Mouse (Mus musculus) c-Kit-positive CD71-negative TER-119-negative erythroid progenitor cells, embryonic 14.5 days (primary cell): Measurements from ENCODE around the gene Rabac1.

ENCODE experiments used
- DNase-seq: peaks from one replicate; pipeline ENCODE4 v3.0.0-alpha.2; 2013; ENCODE audit warnings: low read depth

The Rabac1 gene

DNA sequence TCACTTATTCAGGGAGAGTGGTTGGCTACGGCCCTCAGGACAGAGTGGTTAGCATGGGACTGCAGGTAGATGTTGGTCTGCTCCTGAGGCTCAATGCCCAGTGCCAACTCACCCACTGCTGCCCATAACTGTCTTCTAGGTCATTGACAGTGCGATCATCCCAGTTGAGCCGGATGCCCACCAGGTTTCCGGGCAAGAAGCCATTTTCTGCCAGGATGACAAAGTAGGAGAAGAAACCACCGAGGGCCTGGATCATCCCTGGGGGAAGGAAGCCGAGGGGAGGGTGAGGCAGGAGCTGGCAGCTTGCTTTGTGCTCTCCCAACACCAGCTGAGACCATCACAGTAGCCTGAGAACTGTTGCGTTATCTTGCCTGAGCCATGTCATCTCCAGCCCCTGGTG lies 7.9 kb upstream of the Rabac1 start:
- no peak for DNase-seq

- DNase-seq, result peak; percentile 37
Measured at GRCm38 (mm10) chr7:24978781-24979180, 6.2 kb upstream of the Rabac1 start.

- peak; percentile 56 for DNase-seq
Measured at GRCm38 (mm10) chr7:24974893-24975595, 2.5 kb upstream of the Rabac1 start.

DNA sequence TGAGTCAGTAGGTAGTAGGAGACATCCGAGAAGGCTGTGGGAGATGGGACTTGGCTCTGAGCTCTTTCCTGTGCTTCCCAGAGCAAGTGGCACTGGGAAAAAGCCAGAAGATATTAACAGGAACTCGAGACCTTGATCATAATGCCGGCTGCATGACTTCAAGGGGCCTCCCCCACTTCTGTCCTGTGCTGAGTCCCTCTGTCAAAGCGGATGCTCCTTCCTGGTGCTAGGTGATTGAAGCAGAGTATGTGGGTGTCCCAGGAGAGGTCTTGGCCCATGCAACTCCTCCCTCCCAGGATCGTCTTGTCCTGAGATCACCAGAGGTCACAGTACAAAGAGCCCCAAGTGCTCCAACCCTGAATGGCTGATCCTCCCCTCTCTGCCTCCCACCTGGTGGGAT lies 1.3 kb upstream of the Rabac1 start:
- DNase-seq, result no peak

- no peak for DNase-seq
Measured at GRCm38 (mm10) chr7:24973208-24973607, 654 bp upstream of the Rabac1 start.

GRCm38 (mm10) chr7:24971261-24971971 lies 1.1 kb downstream of the Rabac1 start:
- peak; percentile 47 for DNase-seq

DNA sequence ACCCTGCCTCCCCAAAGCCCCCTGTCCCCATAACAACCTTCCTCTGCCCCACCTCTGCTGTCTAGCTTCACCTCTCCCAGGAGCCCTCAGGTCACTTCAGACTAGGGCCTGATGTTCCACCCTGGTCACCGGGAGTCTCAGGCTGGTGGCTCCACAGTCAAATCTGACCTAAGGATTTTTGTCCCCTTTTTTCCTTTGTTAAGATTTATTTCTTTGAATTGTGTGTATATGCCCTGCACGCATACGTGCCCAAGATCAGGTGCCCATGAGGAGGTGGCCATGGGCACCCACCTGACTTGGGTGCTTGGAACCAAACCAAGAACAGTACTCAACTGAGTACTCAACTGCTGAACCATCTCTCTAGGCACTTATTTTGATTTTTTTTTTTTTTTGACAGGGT lies 2.2 kb downstream of the Rabac1 start:
- DNase-seq, result no peak

GRCm38 (mm10) chr7:24969805-24970204 lies 2.7 kb downstream of the Rabac1 start:
- no peak for DNase-seq

GRCm38 (mm10) chr7:24968463-24968862 lies 4.1 kb downstream of the Rabac1 start:
- no peak for DNase-seq

GRCm38 (mm10) chr7:24967966-24968365 lies 4.6 kb downstream of the Rabac1 start:
- no peak for DNase-seq

DNA sequence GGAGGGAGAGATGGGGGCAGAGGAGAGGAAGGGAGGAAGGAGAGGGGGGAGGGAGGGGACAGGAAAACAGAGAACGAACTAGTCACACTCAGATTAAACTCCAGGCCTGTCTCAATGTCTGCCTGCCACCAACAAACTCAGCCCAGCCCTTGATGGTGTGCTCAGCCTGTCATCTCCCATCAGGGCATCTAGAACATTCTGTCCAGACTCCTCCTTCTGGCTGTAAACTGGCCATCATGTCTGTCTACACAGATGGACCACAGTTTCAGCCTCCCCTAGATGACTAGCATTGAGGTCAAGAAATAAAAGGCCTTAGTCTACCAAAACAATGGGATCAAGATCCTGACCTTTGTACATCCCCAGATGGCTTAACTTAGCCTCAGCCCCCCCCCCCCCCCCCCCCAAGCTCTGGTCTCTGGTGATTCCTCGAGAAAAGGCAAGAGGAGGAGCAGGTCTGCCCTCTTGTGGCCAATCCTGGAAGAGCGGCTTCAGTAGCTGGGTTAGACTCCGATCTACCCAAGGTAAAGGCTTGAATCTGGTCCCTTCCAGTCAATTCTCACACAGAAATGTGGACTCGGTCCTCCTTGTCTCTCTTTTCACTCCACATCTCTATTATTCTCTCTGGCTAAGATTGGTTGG lies 7.5 kb downstream of the Rabac1 start:
- DNase-seq, result peak; percentile 66

- no peak for DNase-seq
Measured at GRCm38 (mm10) chr7:24964288-24964687, 8.3 kb downstream of the Rabac1 start.

DNA sequence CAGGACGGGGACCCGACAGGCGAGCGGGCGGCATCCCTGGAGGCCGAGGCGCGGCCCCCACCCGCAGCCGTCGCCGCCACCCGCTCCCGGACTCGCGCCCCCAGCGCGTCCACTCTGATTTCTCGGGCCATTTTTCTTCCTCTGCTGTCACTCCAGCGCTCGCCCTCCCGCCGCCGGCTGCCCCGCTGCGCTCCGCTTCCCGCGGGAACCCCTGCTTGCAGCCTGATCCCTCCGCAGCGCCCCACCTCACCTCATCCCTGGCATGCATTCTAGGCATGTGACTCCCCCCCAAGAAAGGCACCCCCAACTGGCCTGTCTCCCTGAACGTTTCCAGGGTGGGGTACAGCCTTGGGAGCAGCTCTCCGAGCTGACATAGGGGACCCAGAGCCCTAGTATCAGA lies 17.3 kb downstream of the Rabac1 start:
- DNase-seq, result no peak

GRCm38 (mm10) chr7:24954450-24954849 lies 18.1 kb downstream of the Rabac1 start:
- no peak for DNase-seq

GRCm38 (mm10) chr7:24953966-24954365 lies 18.6 kb downstream of the Rabac1 start:
- no peak for DNase-seq

- DNase-seq, result peak; percentile 80
Measured at GRCm38 (mm10) chr7:24949958-24950623, 22.5 kb downstream of the Rabac1 start.

GRCm38 (mm10) chr7:24948774-24949173 lies 23.8 kb downstream of the Rabac1 start:
- DNase-seq, result no peak

GRCm38 (mm10) chr7:24947316-24948048 lies 25.1 kb downstream of the Rabac1 start:
- DNase-seq, result no peak

GRCm38 (mm10) chr7:24944257-24944950 lies 28.1 kb downstream of the Rabac1 start, which contains the start of gene Gm4881:
Gm4881 (minus strand) TSS chr7:24944494.
- no peak for DNase-seq

DNA sequence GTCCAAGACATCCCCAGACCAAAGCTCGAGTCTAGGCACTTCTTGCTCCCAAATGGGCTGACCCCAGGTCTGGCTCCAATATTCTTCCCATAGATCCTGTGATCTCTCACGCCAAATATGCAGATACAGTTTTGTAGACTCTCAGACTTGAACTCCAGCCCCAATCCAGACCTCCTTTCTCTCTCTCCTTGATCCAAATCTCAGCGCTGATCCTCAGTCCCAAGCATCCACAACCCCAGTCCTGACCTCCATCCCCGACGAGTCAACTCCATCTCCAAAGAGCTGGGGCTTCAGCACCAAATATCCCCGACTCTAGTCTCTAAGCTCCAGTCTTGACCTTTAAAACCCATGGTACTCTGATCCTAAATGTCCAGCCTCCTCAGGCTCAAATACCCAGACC lies 28.9 kb downstream of the Rabac1 start:
- no peak for DNase-seq

DNA sequence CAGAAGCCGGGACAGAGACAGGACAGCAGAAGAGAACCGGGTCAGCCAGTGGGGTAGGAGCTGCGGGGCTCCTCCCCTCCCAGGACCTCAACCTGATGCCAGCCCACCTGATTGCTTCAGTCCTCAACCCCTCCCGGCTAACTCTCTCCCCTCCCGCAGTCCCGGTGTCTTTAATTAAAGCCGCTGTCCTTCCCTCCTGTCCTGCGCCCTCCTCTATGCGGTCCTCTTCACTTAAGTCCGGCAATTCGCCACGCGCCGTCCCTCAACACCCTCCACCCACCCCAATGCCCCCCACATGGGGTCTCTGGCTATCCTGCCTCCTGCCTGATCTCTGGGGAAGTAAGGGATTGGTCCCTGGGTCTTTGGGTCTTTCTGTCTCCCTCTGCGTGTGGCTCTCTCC lies 40.9 kb downstream of the Rabac1 start:
- no peak for DNase-seq
